Mouse (Mus musculus) retina, postnatal 7 days (tissue): Measurements from ENCODE around the gene Sfrp5.

Experiments used
- DNase-seq: peaks from one replicate; pipeline ENCODE4 v3.0.0-alpha.2; 2012; ENCODE audit warnings: low read depth, low spot score

The Sfrp5 gene

DNA sequence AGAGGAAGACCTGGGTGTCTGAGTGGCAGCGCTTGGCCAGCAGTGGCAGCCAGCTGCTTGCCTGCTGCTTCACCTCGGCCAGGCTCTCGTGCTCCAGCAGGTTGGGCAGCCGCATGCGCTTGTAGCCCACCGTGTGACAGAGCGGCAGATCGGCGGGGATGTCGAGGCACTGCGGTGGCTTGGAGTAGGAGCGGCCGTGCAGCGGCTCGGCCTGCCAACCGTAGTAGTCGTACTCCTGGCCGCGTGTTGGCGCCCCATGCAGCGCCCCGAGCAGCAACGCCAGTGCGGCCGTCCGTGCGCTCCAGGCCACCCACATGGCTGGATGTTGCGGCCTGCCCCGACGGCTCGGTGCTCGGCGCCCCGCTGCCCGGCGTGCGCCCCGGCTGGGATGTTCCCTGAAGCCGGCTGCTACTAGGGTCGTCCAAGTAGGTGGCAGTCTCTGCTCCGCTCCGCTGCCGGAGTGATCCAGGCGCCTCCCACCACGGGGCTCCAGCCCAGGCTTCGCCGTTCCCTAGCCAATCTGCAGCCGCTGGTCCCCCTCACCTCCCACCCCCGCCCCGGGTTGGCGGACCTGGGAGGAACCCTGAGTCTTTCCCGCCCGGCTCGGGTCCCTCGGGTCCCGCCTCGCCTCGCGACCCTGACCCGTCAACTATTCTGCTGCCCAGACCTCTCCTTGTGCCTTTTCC lies at the start of gene Sfrp5:
TSS of gene Sfrp5 (minus strand) at position 557 of the 686 bp plus-strand sequence.
- no peak for DNase-seq

DNA sequence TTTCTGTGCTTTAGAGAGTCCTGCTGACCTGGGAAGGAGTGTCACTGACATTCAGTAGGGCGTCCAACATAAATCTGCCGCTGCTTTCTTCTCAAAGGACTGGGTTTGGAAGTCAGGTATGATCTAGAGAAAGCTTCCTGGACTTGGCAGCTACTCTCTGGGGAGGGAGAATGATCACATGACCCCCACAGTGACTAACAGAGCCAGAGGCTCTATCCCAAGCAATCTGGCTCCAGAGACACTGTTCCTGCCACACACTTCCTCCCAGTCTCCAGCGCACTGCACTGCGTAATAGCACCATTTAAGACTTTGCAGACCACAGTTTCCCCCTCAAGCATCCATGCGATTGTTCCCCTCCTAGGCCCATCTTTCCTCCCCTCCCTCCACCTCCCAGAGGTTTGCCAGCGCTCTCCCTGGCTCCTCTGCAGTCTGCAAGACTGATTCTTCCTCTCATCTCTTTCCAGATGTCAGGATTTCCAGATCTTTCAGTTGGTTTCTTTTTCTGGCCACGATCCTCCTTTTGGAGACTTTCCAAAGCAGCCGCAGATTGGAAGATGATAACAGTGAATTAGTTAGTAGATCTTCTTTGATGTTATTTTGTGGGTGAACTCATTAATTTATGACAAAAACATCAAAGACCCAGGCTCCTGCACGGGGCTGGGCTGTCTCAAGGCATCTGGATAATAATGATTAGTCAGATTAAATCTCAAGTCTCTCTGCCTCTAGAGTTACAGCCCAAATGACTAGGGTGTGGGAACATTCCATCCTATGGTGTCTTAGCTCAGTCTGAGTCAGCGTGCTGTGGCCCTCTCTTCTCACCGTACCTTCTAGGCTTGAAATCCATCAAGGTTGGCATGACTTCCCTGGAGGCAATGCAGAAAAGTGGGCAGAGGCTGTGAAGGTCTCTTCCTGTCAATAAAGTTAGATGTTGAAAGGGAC lies 48.2 kb upstream of the Sfrp5 start:
- no peak for DNase-seq

DNA sequence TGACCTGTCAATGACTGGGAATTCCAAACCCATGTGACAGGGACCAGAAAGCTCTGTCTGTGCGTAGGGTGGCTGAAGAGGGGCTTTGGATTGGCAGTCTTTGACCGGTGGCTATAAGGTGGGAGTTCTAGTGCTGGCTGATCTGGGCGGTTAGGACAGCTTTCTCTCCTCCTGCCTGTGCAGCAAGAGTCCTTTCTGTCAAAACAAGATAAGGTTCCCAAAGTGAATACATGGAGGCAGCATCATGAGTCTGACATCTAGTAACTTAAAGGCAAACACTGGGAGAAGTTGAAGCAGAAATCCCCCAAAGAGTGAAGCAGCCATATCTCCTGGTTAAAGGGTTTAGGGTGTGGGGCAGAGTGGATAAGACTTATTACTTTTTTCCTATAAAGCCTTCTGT lies 45.5 kb upstream of the Sfrp5 start, which contains the start of gene Golga7b:
TSS of gene Golga7b (plus strand) at position 56 of the 400 bp plus-strand sequence.
- DNase-seq: no peak

DNA sequence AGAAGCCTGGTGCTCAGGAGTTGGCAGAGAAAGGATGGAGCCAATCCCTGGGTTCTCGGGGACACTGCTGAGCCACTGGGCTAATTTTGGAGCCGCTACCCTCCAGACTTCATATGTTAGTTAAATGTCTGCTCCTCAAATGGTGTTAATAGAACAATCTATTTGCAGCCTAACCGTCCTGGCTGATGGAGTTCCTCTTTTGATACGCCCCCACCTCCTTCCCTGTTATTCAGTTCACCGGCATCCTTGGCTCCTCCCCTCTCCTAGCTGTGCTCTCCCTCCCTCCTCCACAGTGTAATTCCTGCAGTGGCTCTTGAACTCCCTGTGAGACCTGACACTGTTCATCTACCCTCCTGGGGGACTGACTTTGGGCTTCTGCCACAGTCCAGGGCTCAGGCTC lies 44.6 kb upstream of the Sfrp5 start:
- DNase-seq: no peak

DNA sequence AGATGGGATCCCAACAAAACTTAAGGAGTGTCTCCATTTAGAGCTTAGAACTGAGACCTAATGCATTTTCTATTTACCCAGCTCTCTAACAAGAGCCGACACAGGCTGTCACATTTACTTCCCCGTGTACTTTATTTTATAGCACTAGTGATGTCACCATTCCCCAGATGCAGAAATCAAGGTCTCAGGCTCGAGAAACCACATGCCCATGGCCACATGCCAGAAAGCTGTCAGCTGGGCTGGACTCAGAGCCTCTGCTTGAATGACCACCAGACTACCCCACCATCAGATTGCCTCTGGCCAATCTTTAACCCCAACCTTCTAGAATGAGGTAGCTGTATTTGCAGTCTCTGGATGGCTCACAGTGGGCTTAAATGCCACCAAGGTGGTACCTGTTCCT lies 41.3 kb upstream of the Sfrp5 start:
- no peak for DNase-seq

DNA sequence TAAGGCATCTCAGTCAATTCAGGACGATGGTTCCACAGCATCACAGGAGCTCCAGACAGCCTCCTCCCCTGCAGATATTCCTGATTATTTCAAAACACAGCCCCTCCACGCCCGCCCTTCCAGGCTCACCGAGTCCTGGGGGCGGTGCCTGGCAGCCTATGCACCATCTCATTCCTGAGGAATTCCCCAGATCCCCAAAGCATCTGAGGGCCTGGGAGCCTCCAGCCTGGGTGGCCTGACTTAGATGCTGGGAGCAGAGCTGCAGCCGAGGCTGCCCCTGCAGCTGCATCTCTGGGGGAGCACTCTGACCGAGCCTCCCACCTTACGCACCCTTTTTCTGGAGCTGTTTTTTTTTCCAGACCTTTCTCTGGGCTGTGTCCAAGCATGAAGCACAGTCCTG lies 38.8 kb upstream of the Sfrp5 start:
- DNase-seq: no peak

DNA sequence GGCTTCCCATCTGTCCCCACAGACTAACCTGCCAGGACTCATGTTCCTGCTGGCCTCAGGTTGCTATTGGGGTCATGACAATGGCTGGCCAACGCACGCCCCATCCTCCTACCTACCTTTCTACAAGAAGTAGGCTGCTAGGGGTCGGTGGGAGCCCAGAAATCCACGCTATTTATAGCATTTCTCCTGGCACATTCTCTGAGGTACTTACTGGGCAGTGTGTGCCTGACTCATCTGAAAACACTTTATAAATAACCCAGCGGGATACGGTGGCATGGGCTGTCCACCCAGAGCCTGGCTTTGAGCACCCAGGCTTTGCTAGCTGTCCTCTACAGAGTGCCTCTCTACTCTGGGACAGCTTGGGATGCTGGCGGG lies 36.3 kb upstream of the Sfrp5 start:
- DNase-seq: no peak

DNA sequence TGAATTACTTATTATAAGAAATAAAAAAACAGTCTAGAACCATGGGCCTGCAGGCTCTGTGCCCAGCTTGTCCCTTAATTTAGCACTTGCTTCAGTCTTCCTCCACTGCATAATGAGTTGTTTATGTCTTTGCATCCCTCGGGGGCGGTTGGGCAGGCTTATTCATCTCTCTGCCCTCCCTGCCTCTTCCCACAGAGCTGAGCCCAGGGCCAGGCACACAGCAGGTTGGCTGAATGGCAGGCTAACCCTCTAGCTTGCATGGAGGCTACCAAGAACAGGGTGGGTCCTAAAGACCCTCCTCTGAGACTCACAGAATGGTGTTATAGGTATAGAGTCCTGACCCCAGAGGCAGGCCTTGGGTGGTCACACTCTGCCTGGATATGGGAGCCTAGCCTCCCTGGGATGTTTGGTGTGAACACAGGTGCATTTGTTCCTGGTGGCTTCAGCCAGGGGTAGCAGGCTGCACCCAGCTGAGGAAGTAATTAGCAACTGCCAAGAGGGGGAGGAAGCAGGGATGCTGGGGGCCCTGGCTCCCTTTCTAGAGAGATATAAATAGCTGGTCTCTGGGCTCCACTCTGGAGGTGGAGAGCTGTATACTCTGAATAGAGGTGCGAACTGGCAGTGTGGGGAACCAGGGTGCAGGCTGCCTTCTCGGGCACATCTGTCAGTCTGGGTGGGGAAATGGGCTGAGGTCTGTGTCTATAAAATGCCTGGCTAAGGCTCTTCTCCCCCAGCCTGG lies 35.7 kb upstream of the Sfrp5 start:
- DNase-seq: no peak

DNA sequence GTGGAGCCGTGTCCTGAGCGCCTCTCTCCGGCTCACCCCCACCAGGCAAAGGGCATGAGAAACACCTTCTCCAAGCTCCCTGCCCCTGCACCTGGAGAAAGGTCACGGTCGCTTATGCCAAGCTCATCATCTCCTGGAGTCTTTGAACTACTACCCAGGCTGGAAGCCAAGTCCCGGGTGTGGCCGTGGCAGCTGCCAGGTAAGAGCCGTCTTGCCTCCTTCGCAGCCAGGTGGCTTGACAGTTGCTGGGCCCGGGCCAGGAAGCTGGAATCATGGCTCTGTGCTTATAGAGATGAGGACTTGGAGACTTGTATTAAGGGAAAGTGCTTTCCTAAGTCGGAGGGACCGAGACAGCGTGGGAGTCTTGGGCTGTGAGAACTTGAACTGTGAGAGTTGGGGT lies 28.9 kb upstream of the Sfrp5 start:
- no peak for DNase-seq

DNA sequence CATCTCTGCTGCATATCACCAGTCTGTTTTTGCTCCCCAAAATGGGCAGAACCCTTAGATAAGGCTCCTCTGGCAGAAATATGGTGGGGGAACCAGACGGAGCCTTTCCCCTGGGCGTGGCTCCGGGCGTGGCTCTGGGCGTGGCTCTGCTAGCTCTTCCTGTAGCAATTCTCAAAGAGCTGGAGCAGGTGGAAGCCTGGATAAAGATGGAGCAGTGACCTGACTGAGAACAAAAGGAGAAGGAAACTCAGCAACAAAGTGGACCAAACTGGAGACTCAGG lies 28.2 kb upstream of the Sfrp5 start:
- no peak for DNase-seq

DNA sequence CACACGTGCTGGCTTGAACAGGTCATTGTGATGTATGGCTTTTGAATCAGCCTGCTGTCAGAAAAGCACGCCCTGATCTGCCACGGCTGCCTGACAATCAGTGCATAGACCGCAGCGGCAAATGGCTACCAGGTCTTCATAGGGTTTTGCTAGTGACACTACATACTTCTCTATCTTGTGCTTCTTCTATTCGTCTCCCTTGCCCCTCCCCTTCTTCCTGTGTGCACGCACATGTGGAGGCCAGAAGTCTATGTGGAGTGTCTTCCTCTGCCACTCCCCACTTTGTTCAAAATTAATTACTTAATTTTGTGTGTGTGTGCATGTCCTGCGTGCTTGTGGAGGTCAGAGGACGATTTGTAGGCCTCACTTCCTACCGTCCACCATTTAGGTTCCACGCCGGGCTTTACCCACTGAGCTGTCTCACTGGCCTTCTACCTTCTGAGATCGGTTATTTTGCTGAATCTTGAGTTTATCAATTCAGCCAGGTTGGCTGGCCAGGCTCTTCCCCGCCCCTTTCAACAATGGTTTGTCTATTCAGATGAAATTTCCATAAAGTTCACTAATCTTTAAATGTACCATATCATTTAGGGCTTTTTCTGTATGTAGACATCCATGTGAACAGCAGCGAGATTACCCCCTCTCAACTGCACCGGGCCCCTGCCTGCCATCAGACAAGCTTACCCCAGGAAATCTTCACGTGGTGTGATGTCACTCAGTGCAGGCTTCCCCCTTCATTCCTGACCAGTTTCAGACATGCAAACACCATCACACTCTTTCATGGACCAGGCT lies 27.6 kb upstream of the Sfrp5 start:
- DNase-seq: no peak

DNA sequence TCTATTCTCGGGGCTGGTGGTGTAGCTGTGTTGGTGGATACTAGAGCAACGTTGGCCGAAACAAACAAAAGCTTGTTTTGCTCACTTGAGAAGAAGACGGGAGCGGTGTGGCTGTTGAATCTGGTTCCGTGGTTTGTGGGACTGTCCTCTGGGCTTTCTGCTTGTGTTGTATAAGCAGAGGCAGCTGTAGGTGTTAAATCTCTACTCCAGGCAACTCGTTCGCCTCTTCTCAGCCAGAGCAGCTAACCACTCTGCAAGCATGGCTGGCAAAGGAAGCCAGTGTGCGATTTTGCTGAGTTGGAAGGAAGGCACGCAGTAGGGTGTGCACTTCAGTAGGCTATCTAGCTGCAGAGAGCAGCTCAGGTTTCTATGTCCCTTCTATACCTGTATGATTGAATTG lies 24.4 kb upstream of the Sfrp5 start:
- no peak for DNase-seq

DNA sequence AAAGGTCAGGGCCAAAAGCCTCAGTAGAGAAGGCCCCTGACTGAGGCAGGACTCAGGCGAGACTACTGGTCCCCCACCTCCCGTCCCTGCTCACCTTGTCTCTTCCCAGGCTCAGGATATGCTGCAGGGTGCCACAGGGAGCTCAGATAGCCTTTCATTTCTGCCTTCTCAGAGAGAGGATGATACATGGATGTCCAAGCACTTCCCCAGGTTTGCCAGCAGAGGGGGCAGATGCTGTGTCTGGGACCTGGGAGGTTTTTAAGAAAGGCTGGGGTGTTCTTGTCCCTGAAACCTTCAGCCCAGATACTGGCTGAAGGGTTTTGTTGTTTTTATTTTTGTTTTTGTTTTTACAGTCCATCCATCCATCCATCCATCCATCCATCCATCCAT lies 15.3 kb upstream of the Sfrp5 start:
- peak; percentile 29 for DNase-seq

DNA sequence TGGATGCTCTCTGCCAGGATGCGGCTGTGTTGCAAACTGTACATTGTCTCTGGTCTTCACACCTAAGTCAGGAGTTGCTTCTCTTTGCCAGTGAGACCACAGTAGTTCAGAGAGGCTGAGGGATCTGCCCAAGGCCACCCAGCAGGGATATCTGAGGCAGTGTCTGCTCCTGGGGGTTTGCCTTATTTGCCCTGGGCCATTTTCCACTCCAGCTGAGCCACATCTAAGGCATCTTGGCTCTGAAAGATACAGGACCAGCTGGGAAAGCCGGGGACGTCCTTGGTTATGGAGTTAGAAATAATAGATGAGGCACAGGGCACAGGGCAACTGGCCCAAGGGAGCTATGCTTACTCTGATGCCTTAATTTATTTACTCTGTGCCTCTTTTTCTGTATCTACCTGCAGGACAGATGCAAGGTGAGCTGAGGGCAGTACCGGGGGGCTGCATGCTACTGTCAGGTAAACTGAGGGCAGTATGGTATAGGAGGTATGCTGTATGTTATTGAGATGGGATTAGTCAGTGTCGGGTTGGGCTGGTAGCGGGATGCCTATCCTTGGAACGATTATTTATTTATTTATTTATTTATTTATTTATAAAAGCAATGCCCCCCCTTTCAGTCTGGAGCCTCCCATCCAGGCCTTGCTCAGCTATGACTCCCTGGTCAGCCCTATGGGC lies 14.8 kb upstream of the Sfrp5 start:
- no peak for DNase-seq

DNA sequence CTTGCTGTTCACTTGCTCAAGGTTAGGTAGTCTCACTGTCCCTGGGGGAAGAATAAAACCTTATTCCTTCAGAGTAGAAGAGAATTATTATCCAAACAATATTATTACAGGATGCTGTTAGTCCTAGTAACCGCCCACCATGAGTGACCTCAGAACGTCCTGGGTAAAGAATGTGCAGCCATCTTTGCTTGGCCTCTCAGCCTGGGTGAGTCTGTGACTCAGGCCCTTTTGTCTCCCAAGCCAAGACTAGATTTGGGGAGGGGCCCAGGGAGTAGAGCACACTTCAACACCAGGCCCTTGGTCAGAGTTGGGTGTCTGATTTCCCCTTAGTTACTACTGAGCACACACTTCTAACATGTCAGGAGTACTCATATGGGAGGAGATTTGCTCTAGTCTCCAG lies 12.5 kb upstream of the Sfrp5 start:
- DNase-seq: no peak

DNA sequence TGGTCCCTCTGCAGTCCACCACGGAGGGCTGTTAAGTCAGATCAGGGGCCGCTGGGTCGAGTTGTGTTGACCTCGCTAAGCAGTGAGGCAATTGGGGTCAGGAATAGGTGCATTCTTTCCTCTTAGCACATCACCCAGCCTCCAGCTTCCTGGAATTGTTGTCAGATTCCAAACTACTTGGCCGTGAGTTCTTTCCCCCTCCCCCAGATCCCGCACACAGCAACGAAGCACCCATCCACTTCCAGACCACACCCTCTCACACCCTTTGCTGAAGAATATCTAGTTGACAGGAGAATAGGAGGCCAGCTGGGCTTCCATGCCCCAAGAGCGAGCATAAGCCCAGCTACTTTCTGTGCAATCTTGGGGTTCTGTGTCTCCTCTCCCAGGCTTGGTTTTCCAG lies 9.9 kb upstream of the Sfrp5 start:
- DNase-seq: no peak

DNA sequence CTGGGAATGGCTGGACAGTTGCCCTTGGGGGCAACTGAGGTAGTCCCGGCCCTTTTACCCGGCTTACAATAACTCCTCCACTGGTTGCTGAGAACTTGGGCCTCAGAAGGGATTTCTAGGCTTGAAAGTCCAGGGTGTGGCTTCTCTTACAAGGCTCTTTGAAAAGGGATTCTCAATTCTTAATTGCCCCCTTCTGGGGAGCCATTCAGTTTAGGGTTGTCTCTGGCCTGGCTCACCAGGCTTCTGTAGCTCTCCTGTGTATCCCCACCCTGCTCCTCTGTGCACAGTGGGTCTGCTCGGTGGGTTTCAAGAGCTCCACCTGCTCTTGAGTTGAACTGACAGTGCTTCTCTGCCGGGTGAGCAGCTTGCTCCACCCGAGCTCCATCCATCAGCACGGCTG lies 7.9 kb upstream of the Sfrp5 start:
- no peak for DNase-seq

DNA sequence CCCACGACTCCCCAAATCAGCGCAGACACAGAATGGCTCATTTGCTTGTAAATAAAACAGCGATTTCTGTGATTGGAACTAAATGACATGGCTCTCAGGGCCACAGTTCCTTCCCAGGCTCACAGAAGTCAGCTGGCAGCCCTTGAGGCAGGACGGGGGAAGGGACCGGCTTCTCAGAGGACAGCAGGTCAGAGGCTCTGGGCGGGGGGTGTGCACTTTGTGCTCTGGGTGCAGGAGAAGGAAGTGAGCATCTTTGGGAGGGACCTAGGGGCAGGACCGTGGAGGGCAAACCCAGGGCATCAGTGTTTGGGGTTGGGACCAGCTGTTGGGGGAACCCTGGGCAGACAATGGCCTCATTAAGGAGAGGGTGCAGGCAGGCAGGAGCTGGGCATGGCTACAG lies 7.4 kb upstream of the Sfrp5 start:
- DNase-seq: no peak

DNA sequence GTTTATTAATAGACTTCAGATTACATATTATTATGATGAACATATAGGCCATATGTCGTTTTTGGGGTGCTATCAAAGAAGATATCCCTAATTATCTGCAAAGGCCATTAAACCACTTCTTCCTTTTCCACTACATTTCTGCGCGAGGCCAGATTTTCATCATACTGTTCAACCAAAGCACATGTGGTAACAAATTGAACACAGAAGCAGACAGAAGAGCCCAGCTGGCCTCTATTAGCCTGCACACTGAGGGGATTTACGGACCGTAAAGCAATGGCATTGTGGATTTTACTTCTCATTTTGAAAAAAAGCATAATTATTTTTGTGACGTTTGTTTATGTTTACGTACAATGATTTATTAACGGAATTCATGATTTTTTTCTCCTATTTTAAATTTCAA lies 3.1 kb upstream of the Sfrp5 start:
- no peak for DNase-seq

DNA sequence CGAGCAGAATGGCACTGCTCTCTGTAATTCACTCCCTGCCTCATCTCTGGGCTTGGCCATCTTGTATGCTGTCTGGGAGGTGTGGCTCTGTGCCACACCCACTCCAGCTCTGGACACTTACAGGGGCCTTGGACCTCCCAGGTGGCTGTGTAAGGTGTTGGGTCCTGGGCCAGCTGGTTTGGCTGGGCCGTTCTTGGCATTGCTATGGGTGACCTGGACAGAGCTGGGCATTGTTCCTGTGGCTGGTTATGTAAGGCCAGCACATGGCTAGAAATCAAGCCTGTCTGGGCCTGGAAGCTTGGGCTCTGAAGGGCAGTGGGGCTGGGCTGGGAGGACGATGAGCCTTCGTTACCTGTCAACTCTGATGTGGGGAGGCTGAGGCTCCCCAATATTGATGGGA lies 2.3 kb upstream of the Sfrp5 start:
- DNase-seq: no peak

DNA sequence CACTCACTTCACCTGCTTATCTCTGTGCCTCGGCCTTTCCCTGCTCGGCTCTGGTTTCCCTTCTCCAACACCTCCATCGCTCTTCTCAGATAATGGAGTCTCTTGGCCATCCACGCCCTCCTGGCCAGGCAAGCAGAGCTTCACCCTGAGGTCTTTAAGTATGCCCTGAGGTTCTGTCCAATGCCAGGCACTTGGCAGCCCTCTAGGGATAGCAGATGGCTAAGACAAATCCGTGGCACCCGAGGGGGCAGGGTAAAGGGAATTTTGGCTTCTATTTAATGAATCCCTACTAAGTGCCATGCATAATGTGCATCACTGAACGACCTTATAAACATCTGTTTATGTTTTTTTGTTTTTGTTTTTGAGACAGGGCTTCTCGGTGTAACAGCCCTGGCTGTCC lies 415 bp upstream of the Sfrp5 start:
- no peak for DNase-seq
